Mouse (Mus musculus) bone marrow macrophage, adult 2 months (primary cell): Measurements from ENCODE around the gene Wdr81. TPM values are rescaled to one million over a fixed set of nuclear protein-coding genes. Genes with fewer than 3 reads are reported as not detected.

Experiments used
- H3K27ac ChIP-seq: 2 replicates; pipeline ENCODE4 v1.5.1; 2012; ENCODE audit warnings: low read depth, low read length; ENCODE audit not compliant: insufficient read depth
- H3K4me1 ChIP-seq: 2 replicates; pipeline ENCODE4 v1.6.1; 2012; ENCODE audit warnings: low read length; ENCODE audit not compliant: control insufficient read depth, insufficient read depth
- H3K4me3 ChIP-seq: 2 replicates; pipeline ENCODE4 v1.5.1; 2012; ENCODE audit warnings: mild to moderate bottlenecking, low read length, moderate library complexity; ENCODE audit not compliant: insufficient read depth
- CTCF ChIP-seq: IDR thresholded peaks from 2 replicates; pipeline ENCODE4 v1.5.1; 2012; ENCODE audit warnings: low read depth, mild to moderate bottlenecking, low read length, moderate library complexity
- POLR2A ChIP-seq: IDR thresholded peaks from 2 replicates; pipeline ENCODE4 v1.6.1; 2012; ENCODE audit warnings: mild to moderate bottlenecking, low read depth, low read length, borderline replicate concordance
- polyA plus RNA-seq: library from polyadenylated mRNA; stranded (reverse); fragments of >200 nt; gene quantifications from 2 replicates; pipeline ENCODE4 v1.2.4, GENCODE M21; 2012; ENCODE audit not compliant: missing spikeins, insufficient read depth, insufficient read length

Gene Wdr81
- polyA plus RNA-seq, 1 experiment = 46.6 TPM

GRCm38 (mm10) chr11:75439951-75440350 is 14.6 kb downstream of the Wdr81 start:
- no peak overlapping the region for H3K4me3 ChIP-seq
- H3K4me1 ChIP-seq = no peaks in the 10 kb centered on the region
- TF ChIP-seq CTCF = no peak
- no peak for TF ChIP-seq POLR2A
- H3K27ac ChIP-seq = no peak overlapping the region

GRCm38 (mm10) chr11:75439363-75439762 is 15.2 kb downstream of the Wdr81 start, which contains the start of gene Serpinf2:
Gene Serpinf2 (minus strand): TSS chr11:75439591.
- Histone ChIP-seq H3K27ac (no peak within 1 kb of the TSS), H3K4me3 (no peak within 1 kb of the TSS), H3K4me1 (no peaks in the 10 kb centered on the region)
- TF ChIP-seq POLR2A = no peak
- no peak for TF ChIP-seq CTCF

DNA sequence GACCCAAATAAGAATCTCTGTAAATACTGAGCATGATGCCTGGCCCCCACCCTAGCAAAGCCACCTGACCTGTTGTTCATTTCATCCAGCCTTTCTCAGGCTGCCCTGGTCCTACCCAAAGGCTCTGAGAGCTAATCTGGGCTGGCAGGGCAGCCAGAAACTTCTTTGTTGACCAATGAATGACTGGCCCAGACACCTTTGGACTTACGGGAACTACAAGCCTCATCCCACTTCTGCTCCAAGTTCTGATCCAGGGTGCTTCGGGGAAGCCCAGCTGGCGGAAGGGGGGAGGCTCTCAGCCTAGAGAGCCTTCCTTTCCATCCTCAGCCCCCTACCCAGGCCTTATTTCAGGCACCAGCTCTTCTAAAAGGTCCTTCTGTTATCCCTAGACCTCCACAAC is 15.7 kb downstream of the Wdr81 start:
- Histone ChIP-seq H3K4me3 (no peak overlapping the region), H3K27ac (no peak overlapping the region), H3K4me1 (no peaks in the 10 kb centered on the region)
- TF ChIP-seq CTCF (no peak), POLR2A (no peak)

DNA sequence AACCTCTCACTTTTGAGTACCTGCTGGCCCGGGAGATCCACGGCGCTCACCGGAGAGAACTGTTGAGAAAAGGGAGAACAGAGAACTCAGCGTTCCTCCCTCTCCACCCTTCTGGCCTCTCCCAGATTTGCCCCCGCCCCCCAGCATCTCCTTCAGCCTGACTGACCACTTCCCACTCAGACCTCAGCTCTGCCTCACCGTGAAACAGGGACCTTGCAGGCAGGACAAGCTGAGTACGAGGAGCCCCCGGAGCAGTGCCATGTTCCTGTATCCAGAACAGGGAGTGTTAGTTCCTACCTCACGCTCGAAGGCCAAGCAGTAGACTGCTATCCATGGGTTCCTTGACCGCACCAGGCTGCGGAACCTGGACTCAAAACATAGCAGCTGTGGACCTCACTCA is 16.3 kb downstream of the Wdr81 start:
- H3K4me3 ChIP-seq = no peak overlapping the region
- TF ChIP-seq CTCF = no peak
- TF ChIP-seq POLR2A = no peak
- H3K27ac ChIP-seq = no peak overlapping the region
- H3K4me1 ChIP-seq = no peaks in the 10 kb centered on the region

GRCm38 (mm10) chr11:75434138-75434537 is 20.4 kb downstream of the Wdr81 start:
- H3K27ac ChIP-seq = no peak overlapping the region
- peaks cover 7% of the 10 kb centered on the region for H3K4me1 ChIP-seq
- no peak overlapping the region for H3K4me3 ChIP-seq
- TF ChIP-seq CTCF (0 out of 2 replicates have a peak, but pooled peaks have one; percentile 19), POLR2A (no peak)

DNA sequence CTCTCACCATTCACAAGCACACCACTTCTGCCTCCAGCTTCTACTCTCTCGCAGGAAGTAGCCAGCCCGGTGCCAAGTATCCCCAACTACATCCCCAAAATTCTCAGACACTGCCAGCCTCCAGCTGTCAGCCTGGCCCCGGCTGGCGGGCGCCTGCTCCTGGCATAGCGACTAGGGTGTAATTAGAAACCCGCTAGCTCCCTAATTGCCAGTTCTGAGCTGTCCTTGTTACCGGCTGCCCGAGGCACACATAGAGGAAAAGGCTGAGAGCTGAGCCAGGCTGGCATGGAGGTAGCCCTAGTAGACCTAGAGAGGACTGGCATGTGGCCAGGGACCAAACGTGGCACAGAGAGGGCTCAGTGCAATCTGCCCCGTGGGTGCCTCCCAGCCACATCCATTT is 23.2 kb downstream of the Wdr81 start:
- TF ChIP-seq POLR2A (no peak), CTCF (no peak)
- H3K4me1 ChIP-seq = peaks cover 14% of the 10 kb centered on the region
- no peak overlapping the region for H3K27ac ChIP-seq
- no peak overlapping the region for H3K4me3 ChIP-seq

DNA sequence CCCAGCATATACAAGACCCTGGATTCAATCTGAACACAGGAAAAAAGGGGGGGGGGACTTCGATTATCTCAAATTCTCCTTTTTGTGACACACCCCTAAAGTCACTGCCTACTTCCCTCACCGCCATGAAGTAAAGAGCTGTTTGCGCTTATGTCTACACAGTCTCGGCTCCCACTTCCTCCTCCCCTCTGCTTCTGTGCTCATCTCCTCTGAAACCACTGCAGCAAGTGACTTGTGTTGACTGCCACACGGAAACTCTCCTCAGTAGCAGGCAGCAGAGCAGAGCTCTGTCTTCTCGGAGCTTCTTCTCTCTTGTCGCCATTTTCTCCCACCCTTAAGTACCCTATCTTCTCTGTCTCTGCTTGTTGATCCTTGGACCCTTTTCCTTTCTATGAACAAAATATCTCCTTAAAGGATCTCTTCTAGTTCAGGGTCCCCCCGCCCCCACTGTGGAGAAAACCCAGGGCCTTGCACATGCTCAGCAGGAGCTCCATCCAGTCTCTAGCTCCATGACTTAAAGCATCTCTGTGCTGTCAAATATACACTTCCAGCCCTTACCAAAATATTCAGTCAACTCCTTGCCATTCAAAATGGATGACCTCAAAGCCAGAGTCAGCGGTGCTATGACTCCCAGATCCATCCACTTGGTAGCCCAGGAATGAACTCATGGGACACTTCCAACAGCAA is 25.4 kb downstream of the Wdr81 start:
- peaks cover 14% of the 10 kb centered on the region for H3K4me1 ChIP-seq
- H3K4me3 ChIP-seq = peak overlapping the region; percentile 3; the same call in 1 of the 2 replicates
- TF ChIP-seq POLR2A (no peak), CTCF (no peak)
- peak overlapping the region; percentile 72 for H3K27ac ChIP-seq

GRCm38 (mm10) chr11:75424459-75424858 is 30.1 kb downstream of the Wdr81 start:
- Histone ChIP-seq H3K4me1 (peaks cover 11% of the 10 kb centered on the region), H3K4me3 (no peak overlapping the region), H3K27ac (no peak overlapping the region)
- TF ChIP-seq CTCF (no peak), POLR2A (no peak)

- no peak overlapping the region for H3K4me3 ChIP-seq
- no peak overlapping the region for H3K27ac ChIP-seq
- H3K4me1 ChIP-seq = peaks cover 8% of the 10 kb centered on the region
- no peak for TF ChIP-seq CTCF
- TF ChIP-seq POLR2A = no peak
These were observed 30.5 kb downstream of the Wdr81 start for GRCm38 (mm10) chr11:75424033-75424432.

- Histone ChIP-seq H3K27ac (no peak overlapping the region), H3K4me1 (peaks cover under 1% of the 10 kb centered on the region; the same call in 1 of the 2 replicates), H3K4me3 (no peak overlapping the region)
- TF ChIP-seq POLR2A (no peak), CTCF (no peak)
These were observed 31.4 kb downstream of the Wdr81 start for GRCm38 (mm10) chr11:75423091-75423490.
